In the genomic region with DNA sequence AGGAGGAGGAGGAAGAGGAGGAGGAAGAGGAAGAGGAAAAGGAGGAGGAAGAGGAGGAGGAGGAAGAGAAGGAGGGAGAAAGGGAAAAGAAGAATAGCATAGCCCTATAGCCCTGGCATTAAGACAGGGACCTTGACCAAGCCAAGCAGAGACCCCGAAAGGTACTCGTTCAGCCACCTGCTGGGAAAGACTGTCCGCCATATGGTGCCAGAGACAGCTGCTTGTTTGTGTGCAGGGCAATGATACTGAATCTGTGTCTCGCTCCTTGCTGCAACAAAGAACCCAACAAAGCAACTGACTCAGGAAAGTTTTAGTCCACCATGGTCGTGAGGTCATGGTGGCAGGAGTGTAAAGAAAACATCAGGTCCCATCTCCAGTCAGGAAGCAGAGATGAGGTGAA, we compare ENCODE assay signal across 26 mouse cellular contexts. TPM values are rescaled to one million over a fixed set of nuclear protein-coding genes. Genes with fewer than 3 reads are reported as not detected.
"Had no signal": no experiment of that assay in that cellular context is flagged by ENCODE, and none has a peak within 500 bp of the region (broad histone marks: within the 10 kb centered on the region; RNA-seq: fewer than 3 reads in every experiment).

No protein-coding gene starts in this region.

- ATAC-seq: forebrain, embryonic 13.5 days; forebrain, embryonic 14.5 days; forebrain, embryonic 15.5 days; forebrain, embryonic 16.5 days; forebrain, postnatal 0 days had no signal

- H3K4me2 ChIP-seq: embryonic facial prominence, embryonic 12.5 days; embryonic facial prominence, embryonic 13.5 days; embryonic facial prominence, embryonic 15.5 days; forebrain, embryonic 12.5 days; forebrain, embryonic 13.5 days; forebrain, embryonic 15.5 days had no signal

- H3K4me3 ChIP-seq: embryonic facial prominence, embryonic 10.5 days; embryonic facial prominence, embryonic 12.5 days; embryonic facial prominence, embryonic 13.5 days; embryonic facial prominence, embryonic 15.5 days; erythroblast, embryonic 14.5 days; forebrain, embryonic 10.5 days; forebrain, embryonic 12.5 days; forebrain, embryonic 13.5 days; forebrain, embryonic 15.5 days; gastrocnemius, adult 2 months; heart, adult 2 months; heart, embryonic 10.5 days had no signal

- H3K27ac ChIP-seq: embryonic facial prominence, embryonic 10.5 days; embryonic facial prominence, embryonic 12.5 days; embryonic facial prominence, embryonic 13.5 days; embryonic facial prominence, embryonic 15.5 days; forebrain, embryonic 10.5 days; forebrain, embryonic 12.5 days; forebrain, embryonic 13.5 days; forebrain, embryonic 15.5 days; gastrocnemius, adult 2 months; heart, adult 2 months; heart, embryonic 10.5 days had no signal

- H3K9me3 ChIP-seq: embryonic facial prominence, embryonic 10.5 days; embryonic facial prominence, embryonic 12.5 days; embryonic facial prominence, embryonic 13.5 days; embryonic facial prominence, embryonic 15.5 days; forebrain, embryonic 10.5 days; forebrain, embryonic 12.5 days; forebrain, embryonic 13.5 days; forebrain, embryonic 15.5 days; heart, embryonic 10.5 days had no signal

- DNase-seq: cerebellum, adult 8-10 months; cerebellum, adult 9-11 months; cerebellum, postnatal 36 days; embryo, embryonic 11 days; forebrain, postnatal 0 days; gastrocnemius, adult 2 months; gastrocnemius, postnatal 10 days; gastrocnemius, postnatal 14 days; gastrocnemius, postnatal 25 days; gastrocnemius, postnatal 36 days; heart, adult 18-20 months; heart, adult 2 months had no signal

- H3K9ac ChIP-seq: embryonic facial prominence, embryonic 12.5 days; embryonic facial prominence, embryonic 13.5 days; embryonic facial prominence, embryonic 15.5 days; forebrain, embryonic 12.5 days; forebrain, embryonic 13.5 days; forebrain, embryonic 15.5 days; forebrain, postnatal 0 days had no signal

- H3K36me3 ChIP-seq: embryonic facial prominence, embryonic 10.5 days; embryonic facial prominence, embryonic 12.5 days; embryonic facial prominence, embryonic 13.5 days; embryonic facial prominence, embryonic 15.5 days; forebrain, embryonic 12.5 days; forebrain, embryonic 15.5 days; heart, embryonic 10.5 days had no signal

- H3K4me1 ChIP-seq: embryonic facial prominence, embryonic 10.5 days; embryonic facial prominence, embryonic 12.5 days; embryonic facial prominence, embryonic 13.5 days; embryonic facial prominence, embryonic 15.5 days; forebrain, embryonic 10.5 days; forebrain, embryonic 12.5 days; forebrain, embryonic 13.5 days; forebrain, embryonic 15.5 days; heart, embryonic 10.5 days had no signal

- H3K27me3 ChIP-seq: embryonic facial prominence, embryonic 12.5 days; embryonic facial prominence, embryonic 13.5 days; embryonic facial prominence, embryonic 15.5 days; forebrain, embryonic 12.5 days; forebrain, embryonic 13.5 days; forebrain, embryonic 15.5 days had no signal

RNA-seq across cellular contexts. Expression of a gene that starts 34.0 kb away (rescaled TPM):
- total RNA-seq: common myeloid progenitor, adult 5-6 weeks; granulocyte monocyte progenitor cell, adult 5-6 weeks had no signal
